Mouse (Mus musculus): Measurements from ENCODE around the gene Bsn. TPM values are rescaled to one million over a fixed set of nuclear protein-coding genes. Genes with fewer than 3 reads are reported as not detected.
A peak's percentile ranks its signal among the peaks of the same experiment; 100 is the strongest.

Gene Bsn
- polyA plus RNA-seq, 1 experiment from 2014 or later = 0.25 TPM

DNA sequence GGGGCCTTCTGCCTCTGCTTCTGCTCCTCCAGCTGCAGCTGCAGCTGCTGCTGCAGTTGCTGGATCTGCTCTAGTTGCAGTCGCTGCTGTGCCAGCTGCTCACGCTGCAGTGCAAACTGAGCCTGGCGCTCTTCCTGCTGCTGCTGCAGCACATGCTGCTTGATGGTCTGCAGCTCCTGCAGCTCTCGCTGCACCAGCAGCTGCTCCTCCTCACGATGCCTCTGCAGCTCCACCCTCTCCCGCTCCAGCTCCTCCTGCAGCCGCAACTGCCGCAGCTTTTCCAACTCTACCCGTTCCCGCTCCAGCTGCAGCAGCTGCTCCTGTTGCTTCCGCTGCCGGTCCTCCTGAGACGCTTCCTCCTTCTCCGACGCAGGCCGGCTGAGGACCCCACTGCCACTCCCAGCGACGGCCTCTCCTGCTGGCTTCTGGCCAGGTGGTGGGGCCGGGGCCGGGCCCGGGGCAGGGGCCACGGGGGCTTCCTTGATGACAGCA, 79.0 kb downstream of the Bsn start:
- Histone ChIP-seq H3K4me2 (ENCODE audit: low read length) (peak overlapping the region; percentile 63), H3K9me3 (replicated peaks; ENCODE audit: low read length) (no peaks in the 10 kb centered on the region), H3K27ac (no peak overlapping the region), H3K27me3 (ENCODE audit: insufficient read depth, low read length) (no peaks in the 10 kb centered on the region; the same call in 1 of the 2 replicates), H3K9ac (ENCODE audit: low read depth, low read length) (peak overlapping the region; percentile 37; the same call in 1 of the 2 replicates), H3K36me3 (ENCODE audit: insufficient read depth, low read length) (no peaks in the 10 kb centered on the region), H3K4me3 (replicated peaks; ENCODE audit: low read depth, low read length) (peak overlapping the region; percentile 26), H3K4me1 (replicated peaks; ENCODE audit: insufficient read depth, low read length) (peaks cover 9% of the 10 kb centered on the region)
- 4% methylated on average over 22 of the region's 22 CpGs for WGBS
- ATAC-seq (replicated peaks; ENCODE audit: low FRiP score, low read depth) (no peak), DNase-seq (ENCODE audit: low spot score) (peak; percentile 62)
- TF ChIP-seq CTCF (IDR thresholded peaks at IDR 0.05; ENCODE audit: low read depth) = no peak

DNA sequence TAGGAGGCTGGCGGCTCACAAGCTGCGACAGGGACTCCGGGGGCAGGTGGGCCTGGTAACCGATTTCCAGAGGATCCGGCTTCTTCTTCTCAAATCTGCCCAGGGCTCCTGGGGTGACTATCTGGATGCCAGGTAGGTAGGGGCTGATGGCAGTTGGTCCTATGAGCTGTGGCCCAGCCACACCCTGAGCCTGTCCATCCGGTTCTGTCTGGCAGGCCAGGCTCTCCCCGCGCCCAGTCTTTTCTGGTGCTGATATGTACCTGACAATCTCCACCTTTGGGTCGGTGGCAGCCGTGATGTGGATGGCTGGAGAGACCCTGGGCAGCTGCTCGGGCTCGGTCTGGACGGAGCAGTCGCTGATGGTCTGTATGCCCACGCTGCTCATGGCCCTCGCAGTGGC, 80.0 kb downstream of the Bsn start:
- Histone ChIP-seq H3K4me2 (ENCODE audit: low read length) (no peak overlapping the region), H3K4me1 (replicated peaks; ENCODE audit: insufficient read depth, low read length) (peaks cover 9% of the 10 kb centered on the region), H3K9ac (ENCODE audit: low read depth, low read length) (no peak overlapping the region), H3K27ac (no peak overlapping the region), H3K27me3 (ENCODE audit: insufficient read depth, low read length) (no peaks in the 10 kb centered on the region; the same call in 1 of the 2 replicates), H3K4me3 (replicated peaks; ENCODE audit: low read depth, low read length) (no peak overlapping the region), H3K36me3 (ENCODE audit: insufficient read depth, low read length) (no peaks in the 10 kb centered on the region), H3K9me3 (replicated peaks; ENCODE audit: low read length) (no peaks in the 10 kb centered on the region)
- no peak for TF ChIP-seq CTCF (IDR thresholded peaks at IDR 0.05; ENCODE audit: low read depth)
- no peak for DNase-seq (ENCODE audit: low spot score)
- 79% methylated on average over 16 of the region's 16 CpGs for WGBS
- no peak for ATAC-seq (replicated peaks; ENCODE audit: low FRiP score, low read depth)

DNA sequence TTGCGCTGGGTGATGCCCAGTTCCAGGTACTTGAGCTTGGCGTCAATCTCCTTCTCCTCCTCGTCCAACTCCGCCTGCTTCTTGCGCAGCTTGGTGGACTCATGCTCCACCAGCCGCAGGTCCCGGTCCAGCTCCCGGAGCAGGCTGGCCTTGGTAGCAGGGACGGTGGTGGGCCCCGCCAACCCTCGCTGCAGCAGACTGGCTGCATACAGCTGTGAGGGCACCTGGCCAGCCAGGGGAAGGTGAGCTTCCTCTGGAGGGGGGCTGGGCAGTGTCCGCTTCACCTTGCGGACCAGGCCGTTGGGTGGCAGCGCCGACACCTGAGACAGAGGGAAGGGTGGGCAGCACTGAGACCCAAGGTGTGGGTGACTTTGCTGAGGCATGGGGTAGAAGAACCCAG, 82.3 kb downstream of the Bsn start:
- WGBS = 86% methylated on average over 16 of the region's 16 CpGs
- no peak for TF ChIP-seq CTCF (IDR thresholded peaks at IDR 0.05; ENCODE audit: low read depth)
- Histone ChIP-seq H3K4me2 (ENCODE audit: low read length) (no peak overlapping the region), H3K27ac (no peak overlapping the region), H3K4me3 (replicated peaks; ENCODE audit: low read depth, low read length) (no peak overlapping the region), H3K36me3 (ENCODE audit: insufficient read depth, low read length) (no peaks in the 10 kb centered on the region), H3K4me1 (replicated peaks; ENCODE audit: insufficient read depth, low read length) (peaks cover 15% of the 10 kb centered on the region), H3K27me3 (ENCODE audit: insufficient read depth, low read length) (no peaks in the 10 kb centered on the region), H3K9me3 (replicated peaks; ENCODE audit: low read length) (no peaks in the 10 kb centered on the region), H3K9ac (ENCODE audit: low read depth, low read length) (no peak overlapping the region)
- DNase-seq (ENCODE audit: low spot score) = no peak
- no peak for ATAC-seq (replicated peaks; ENCODE audit: low FRiP score, low read depth)

DNA sequence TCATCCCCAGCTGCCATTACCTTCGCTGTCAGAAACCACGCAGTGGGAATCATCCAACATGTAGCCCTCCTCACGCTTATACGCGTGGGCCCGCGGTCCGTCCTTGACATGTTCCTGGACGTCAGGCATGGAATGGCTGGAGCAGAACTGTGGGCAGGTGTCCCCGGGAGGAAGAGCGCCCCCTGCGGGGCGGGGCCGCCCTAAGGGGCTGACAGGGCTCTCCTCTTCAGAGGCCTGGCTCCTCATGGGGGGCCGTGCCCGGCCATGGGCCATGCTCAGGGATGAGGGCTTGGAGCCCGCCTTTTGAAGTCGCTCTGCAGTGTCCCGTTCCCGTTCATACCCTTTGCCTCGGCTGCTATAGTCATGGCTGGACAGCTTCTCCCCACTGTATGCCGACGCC, 84.1 kb downstream of the Bsn start:
- no peak overlapping the region for H3K4me2 ChIP-seq (ENCODE audit: low read length)
- 0 out of 2 replicates have a peak overlapping the region, but pooled peaks have one; percentile 8 for H3K27ac ChIP-seq
- H3K9me3 ChIP-seq (replicated peaks; ENCODE audit: low read length) = no peaks in the 10 kb centered on the region
- 88% methylated on average over 23 of the region's 23 CpGs for WGBS
- peaks cover 11% of the 10 kb centered on the region for H3K4me1 ChIP-seq (replicated peaks; ENCODE audit: insufficient read depth, low read length)
- no peaks in the 10 kb centered on the region for H3K36me3 ChIP-seq (ENCODE audit: insufficient read depth, low read length)
- no peaks in the 10 kb centered on the region for H3K27me3 ChIP-seq (ENCODE audit: insufficient read depth, low read length)
- TF ChIP-seq CTCF (IDR thresholded peaks at IDR 0.05; ENCODE audit: low read depth) = no peak
- ATAC-seq (replicated peaks; ENCODE audit: low FRiP score, low read depth) (no peak), DNase-seq (ENCODE audit: low spot score) (no peak)
- H3K9ac ChIP-seq (ENCODE audit: low read depth, low read length) = no peak overlapping the region
- no peak overlapping the region for H3K4me3 ChIP-seq (replicated peaks; ENCODE audit: low read depth, low read length)

DNA sequence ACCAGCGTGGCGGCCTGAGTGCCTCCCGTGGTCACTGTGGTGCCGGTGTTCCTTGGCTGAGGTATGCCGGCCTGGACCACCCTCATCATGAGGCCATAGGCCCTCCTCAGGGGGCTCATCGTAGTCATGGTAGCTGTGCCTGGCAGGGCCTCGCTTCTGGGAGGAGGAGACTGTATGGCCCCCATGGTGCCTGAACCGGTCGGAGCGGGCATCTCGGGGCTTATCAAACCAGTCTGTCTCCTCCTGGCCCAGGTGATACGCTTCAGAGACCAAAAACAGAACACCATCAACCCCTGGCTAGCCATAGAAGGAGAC, 84.7 kb downstream of the Bsn start:
- H3K9ac ChIP-seq (ENCODE audit: low read depth, low read length) = no peak overlapping the region
- H3K27me3 ChIP-seq (ENCODE audit: insufficient read depth, low read length) = no peaks in the 10 kb centered on the region
- H3K36me3 ChIP-seq (ENCODE audit: insufficient read depth, low read length) = no peaks in the 10 kb centered on the region
- H3K4me2 ChIP-seq (ENCODE audit: low read length) = no peak overlapping the region
- H3K4me1 ChIP-seq (replicated peaks; ENCODE audit: insufficient read depth, low read length) = peaks cover 6% of the 10 kb centered on the region
- no peak overlapping the region for H3K4me3 ChIP-seq (replicated peaks; ENCODE audit: low read depth, low read length)
- TF ChIP-seq CTCF (IDR thresholded peaks at IDR 0.05; ENCODE audit: low read depth) = no peak
- peak overlapping the region; percentile 8; the same call in 1 of the 2 replicates for H3K27ac ChIP-seq
- H3K9me3 ChIP-seq (replicated peaks; ENCODE audit: low read length) = no peaks in the 10 kb centered on the region
- ATAC-seq (replicated peaks; ENCODE audit: low FRiP score, low read depth) = no peak
- 77% methylated on average over 12 of the region's 12 CpGs for WGBS
- no peak for DNase-seq (ENCODE audit: low spot score)

DNA sequence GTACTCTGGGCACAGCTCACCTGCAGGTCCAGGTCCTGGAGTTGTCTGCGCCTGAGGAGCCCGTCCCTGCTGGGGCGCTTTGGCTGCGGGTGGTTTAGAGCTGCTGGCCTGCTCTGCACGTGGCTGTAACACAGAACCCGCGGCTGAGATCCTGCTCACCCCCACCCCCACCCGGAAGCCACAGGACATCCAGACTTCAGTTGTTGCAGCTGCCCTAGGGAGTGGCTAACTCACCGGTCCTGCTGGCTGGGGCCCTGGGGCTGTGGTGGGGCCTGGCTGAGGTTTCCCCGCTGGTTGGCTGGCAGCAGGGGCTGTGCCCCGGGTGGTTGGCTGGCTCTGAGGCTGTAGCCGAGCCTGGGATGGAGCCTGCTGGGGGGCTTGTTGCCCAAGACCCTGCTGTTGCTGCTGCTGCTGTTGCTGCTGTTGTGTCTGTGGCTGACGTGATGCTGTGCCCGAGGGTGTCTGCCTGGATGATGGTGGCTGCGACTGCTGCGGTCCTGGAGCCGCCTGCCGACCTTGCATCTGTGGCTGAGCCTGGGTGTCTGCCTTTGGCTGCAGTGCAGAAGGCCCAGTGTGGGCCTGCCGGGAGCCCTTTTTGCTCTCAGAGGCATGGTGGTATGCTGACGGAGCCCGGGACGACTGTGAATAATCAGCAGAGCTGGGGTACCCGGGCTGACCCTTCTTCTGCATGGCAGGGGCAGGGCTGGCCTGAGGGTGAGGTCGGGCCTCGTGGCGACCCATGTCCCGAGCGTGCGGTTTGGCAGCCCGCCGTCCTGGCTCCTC, 85.2 kb downstream of the Bsn start:
- no peak for DNase-seq (ENCODE audit: low spot score)
- TF ChIP-seq CTCF (IDR thresholded peaks at IDR 0.05; ENCODE audit: low read depth) = no peak
- Histone ChIP-seq H3K27me3 (ENCODE audit: insufficient read depth, low read length) (no peaks in the 10 kb centered on the region), H3K27ac (no peak overlapping the region), H3K9me3 (replicated peaks; ENCODE audit: low read length) (no peaks in the 10 kb centered on the region), H3K9ac (ENCODE audit: low read depth, low read length) (0 out of 2 replicates have a peak overlapping the region, but pooled peaks have one; percentile 23), H3K36me3 (ENCODE audit: insufficient read depth, low read length) (no peaks in the 10 kb centered on the region), H3K4me2 (ENCODE audit: low read length) (0 out of 2 replicates have a peak overlapping the region, but pooled peaks have one; percentile 10), H3K4me3 (replicated peaks; ENCODE audit: low read depth, low read length) (no peak overlapping the region), H3K4me1 (replicated peaks; ENCODE audit: insufficient read depth, low read length) (peaks cover 6% of the 10 kb centered on the region)
- peak; percentile 50; the same call in 1 of the 2 replicates for ATAC-seq (replicated peaks; ENCODE audit: low FRiP score, low read depth)
- 43% methylated on average over 31 of the region's 31 CpGs for WGBS

Data from kidney, postnatal 0 days (tissue).